Mouse (Mus musculus): Measurements from ENCODE around the gene Gm44579. TPM values are rescaled to one million over a fixed set of nuclear protein-coding genes. Genes with fewer than 3 reads are reported as not detected.
A peak's percentile ranks its signal among the peaks of the same experiment; 100 is the strongest.

The Gm44579 gene
- polyA plus RNA-seq (2016; fragmentation: Nextera tagmentation; extraction: Ambion mirVana), result not detected in 2 replicates

DNA sequence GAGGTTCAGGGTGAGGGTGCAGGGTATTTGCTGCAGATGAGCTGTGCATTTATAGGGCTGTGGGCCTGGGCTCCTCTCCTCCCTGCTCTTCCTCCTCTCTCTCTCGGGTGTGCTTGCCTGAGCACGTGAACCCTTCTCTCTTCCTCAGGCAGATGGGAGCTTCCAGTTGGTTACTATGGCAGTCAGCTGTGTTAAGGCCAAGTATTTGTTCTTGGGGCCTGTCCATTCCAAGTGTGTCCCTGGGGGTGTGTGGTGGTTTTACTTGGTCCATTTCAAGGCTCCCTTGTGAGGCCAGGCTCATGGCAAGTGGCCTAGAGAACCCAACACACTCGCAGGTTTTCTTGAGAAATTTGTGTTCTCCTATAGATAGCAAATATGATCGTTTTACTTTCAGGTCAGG is at the start of gene Gm44579, which contains the start of gene Olfr287:
Gm44579 (minus strand) TSS at position 101 of the 400 bp plus-strand sequence.
Olfr287 (minus strand) TSS at position 180 of the 400 bp plus-strand sequence.
- no peak within 1 kb of the TSS for H3K4me3 ChIP-seq
- H3K27ac ChIP-seq (replicated peaks), result no peak within 1 kb of the TSS
- 76% methylated on average over 4 of the region's 4 CpGs for WGBS
- DNase-seq (ENCODE audit: low spot score), result no peak
- H3K27me3 ChIP-seq (ENCODE audit: low read depth, poor library complexity, severe bottlenecking), result no peaks in the 10 kb centered on the region
- no peaks in the 10 kb centered on the region for H3K36me3 ChIP-seq
- H3K4me1 ChIP-seq, result no peaks in the 10 kb centered on the region; the same call in 1 of the 2 replicates
- H3K9me3 ChIP-seq (replicated peaks), result no peaks in the 10 kb centered on the region

DNA sequence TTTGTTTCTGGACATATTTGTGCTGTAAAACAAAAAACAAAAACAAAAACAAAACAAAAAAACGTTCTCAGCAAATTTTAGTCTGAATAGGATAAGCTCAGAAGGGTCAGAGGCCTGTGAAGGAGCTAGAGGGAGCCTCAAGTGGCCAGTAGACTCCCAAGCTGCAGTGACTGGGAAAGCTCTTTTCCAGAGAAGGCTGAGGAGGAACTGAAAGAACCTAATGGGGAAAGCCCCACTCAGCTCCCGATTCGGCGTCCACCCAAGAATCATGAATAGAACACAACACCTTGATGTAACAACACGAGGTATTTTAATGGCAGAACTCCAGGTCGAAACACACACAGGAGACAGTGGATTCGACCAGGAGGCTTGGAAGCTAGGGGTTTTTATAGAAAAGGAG is 37.0 kb upstream of the Gm44579 start:
- Histone ChIP-seq H3K9me3 (replicated peaks) (no peaks in the 10 kb centered on the region), H3K4me1 (no peaks in the 10 kb centered on the region), H3K4me3 (no peak overlapping the region), H3K36me3 (no peaks in the 10 kb centered on the region), H3K27me3 (ENCODE audit: low read depth, poor library complexity, severe bottlenecking) (no peaks in the 10 kb centered on the region), H3K27ac (replicated peaks) (no peak overlapping the region)
- WGBS, result 87% methylated on average over 7 of the region's 7 CpGs
- DNase-seq (ENCODE audit: low spot score), result no peak

DNA sequence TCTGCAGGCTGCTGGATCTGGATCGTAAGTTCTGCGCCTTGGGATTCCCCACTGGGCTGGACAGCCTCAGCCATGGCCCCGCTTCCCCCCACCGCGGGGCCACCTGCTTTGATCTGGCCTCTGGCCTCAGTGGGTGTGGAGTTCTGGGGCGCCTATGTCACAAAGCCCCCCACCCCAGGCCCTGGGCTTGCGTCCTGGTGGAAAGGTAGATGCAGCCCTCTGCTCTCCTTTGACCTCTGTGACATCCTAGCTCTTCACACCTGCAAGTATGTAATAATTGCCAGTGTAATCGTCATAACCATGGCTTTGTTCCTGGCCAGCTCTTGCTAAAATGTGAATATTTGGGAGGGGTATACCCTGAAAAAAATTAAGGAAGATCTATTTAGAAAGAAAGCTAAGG is 36.4 kb upstream of the Gm44579 start, which contains the start of gene H1fnt:
H1fnt (minus strand) TSS at position 101 of the 400 bp plus-strand sequence.
- Histone ChIP-seq H3K4me3 (no peak within 1 kb of the TSS), H3K9me3 (replicated peaks) (no peaks in the 10 kb centered on the region), H3K36me3 (no peaks in the 10 kb centered on the region), H3K27me3 (ENCODE audit: low read depth, poor library complexity, severe bottlenecking) (no peaks in the 10 kb centered on the region), H3K4me1 (no peaks in the 10 kb centered on the region), H3K27ac (replicated peaks) (no peak within 1 kb of the TSS)
- WGBS, result 86% methylated on average over 8 of the region's 8 CpGs
- DNase-seq (ENCODE audit: low spot score), result no peak

DNA sequence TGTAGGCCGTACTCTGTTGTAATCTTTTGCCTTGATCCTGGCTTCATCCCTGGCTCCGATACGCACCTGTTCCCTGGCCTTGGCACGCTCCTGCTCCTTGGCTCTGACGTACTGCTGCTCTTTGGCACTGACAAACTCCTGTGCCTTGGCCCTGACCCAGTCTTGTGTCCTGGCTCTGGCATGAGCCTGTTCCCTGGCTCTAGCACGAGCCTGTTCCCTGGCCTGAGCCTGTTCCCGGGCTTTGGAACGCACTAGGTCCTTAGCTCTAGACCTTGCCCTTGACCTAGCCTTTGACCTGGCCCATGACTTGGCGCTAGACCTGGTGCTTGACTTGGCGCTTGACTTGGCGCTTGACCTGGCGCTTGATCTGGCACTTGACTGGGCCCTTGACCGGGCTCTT is 35.5 kb upstream of the Gm44579 start:
- DNase-seq (ENCODE audit: low spot score), result no peak
- no peaks in the 10 kb centered on the region for H3K36me3 ChIP-seq
- no peaks in the 10 kb centered on the region for H3K4me1 ChIP-seq
- no peaks in the 10 kb centered on the region for H3K9me3 ChIP-seq (replicated peaks)
- WGBS, result 96% methylated on average over 13 of the region's 13 CpGs
- H3K4me3 ChIP-seq, result no peak overlapping the region
- no peak overlapping the region for H3K27ac ChIP-seq (replicated peaks)
- no peaks in the 10 kb centered on the region for H3K27me3 ChIP-seq (ENCODE audit: low read depth, poor library complexity, severe bottlenecking)

- DNase-seq (ENCODE audit: low spot score), result no peak
- H3K27ac ChIP-seq (replicated peaks), result no peak overlapping the region
- no peaks in the 10 kb centered on the region for H3K27me3 ChIP-seq (ENCODE audit: low read depth, poor library complexity, severe bottlenecking)
- H3K4me1 ChIP-seq, result no peaks in the 10 kb centered on the region
- H3K36me3 ChIP-seq, result no peaks in the 10 kb centered on the region
- H3K9me3 ChIP-seq (replicated peaks), result no peaks in the 10 kb centered on the region
- WGBS, result 88% methylated on average over 4 of the region's 4 CpGs
- no peak overlapping the region for H3K4me3 ChIP-seq
These were observed 14.7 kb upstream of the Gm44579 start for GRCm38 (mm10) chr15:98235442-98235841.

GRCm38 (mm10) chr15:98234350-98234749 is 13.6 kb upstream of the Gm44579 start, which contains the start of gene Olfr286:
TSS of gene Olfr286 (minus strand) at chr15:98234450.
- Histone ChIP-seq H3K36me3 (no peaks in the 10 kb centered on the region), H3K9me3 (replicated peaks) (no peaks in the 10 kb centered on the region), H3K27me3 (ENCODE audit: low read depth, poor library complexity, severe bottlenecking) (no peaks in the 10 kb centered on the region), H3K4me1 (no peaks in the 10 kb centered on the region), H3K4me3 (no peak within 1 kb of the TSS), H3K27ac (replicated peaks) (no peak within 1 kb of the TSS)
- WGBS, result 91% methylated on average over 4 of the region's 4 CpGs
- no peak for DNase-seq (ENCODE audit: low spot score)

DNA sequence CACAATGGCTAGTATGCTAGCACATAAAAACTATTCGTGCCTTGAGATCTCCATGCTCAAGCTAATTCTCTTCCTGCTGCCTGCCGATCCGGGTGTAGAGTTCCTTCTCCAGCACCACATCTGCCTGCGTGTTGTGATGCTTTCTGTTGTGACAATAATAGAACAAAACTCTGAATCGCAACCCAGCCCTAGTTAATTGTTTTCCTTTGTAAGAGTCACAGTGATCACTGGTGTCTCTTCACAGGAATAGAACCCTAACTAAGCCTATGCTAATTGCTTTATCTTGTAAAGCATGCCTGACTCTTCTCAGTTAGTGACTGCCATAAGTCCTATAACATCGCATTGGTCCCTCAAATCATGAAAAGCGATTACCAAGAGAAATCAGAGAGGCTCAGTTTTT is 5.3 kb upstream of the Gm44579 start:
- no peaks in the 10 kb centered on the region; the same call in 1 of the 2 replicates for H3K4me1 ChIP-seq
- no peaks in the 10 kb centered on the region for H3K27me3 ChIP-seq (ENCODE audit: low read depth, poor library complexity, severe bottlenecking)
- H3K9me3 ChIP-seq (replicated peaks), result no peaks in the 10 kb centered on the region
- DNase-seq (ENCODE audit: low spot score), result no peak
- no peak overlapping the region for H3K27ac ChIP-seq (replicated peaks)
- H3K36me3 ChIP-seq, result no peaks in the 10 kb centered on the region
- WGBS, result 69% methylated on average over 7 of the region's 7 CpGs
- H3K4me3 ChIP-seq, result no peak overlapping the region

DNA sequence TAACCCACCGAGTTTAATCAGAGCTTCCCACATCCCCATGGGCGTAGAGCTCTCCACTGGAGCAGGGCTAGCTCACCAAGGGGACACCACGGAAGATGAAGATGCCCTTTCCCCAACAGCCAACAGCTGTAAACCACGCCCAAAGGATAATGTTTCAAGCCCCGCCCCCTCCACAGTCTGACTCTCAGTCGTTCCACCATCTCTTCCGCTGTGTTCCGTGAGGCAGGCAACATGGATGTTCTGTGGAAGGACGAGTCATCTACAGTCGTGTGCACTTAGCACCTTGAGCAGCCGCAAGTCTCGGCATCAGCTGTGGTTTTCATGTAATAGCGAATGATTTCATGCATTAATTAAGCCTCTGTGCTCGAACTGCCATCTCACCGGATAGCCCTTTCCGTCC is 4.8 kb upstream of the Gm44579 start:
- Histone ChIP-seq H3K9me3 (replicated peaks) (no peaks in the 10 kb centered on the region), H3K4me1 (no peaks in the 10 kb centered on the region; the same call in 1 of the 2 replicates), H3K27me3 (ENCODE audit: low read depth, poor library complexity, severe bottlenecking) (no peaks in the 10 kb centered on the region), H3K36me3 (no peaks in the 10 kb centered on the region), H3K4me3 (peak overlapping the region; percentile 24; the same call in 1 of the 2 replicates), H3K27ac (replicated peaks) (no peak overlapping the region)
- DNase-seq (ENCODE audit: low spot score), result no peak
- WGBS, result 43% methylated on average over 16 of the region's 16 CpGs

GRCm38 (mm10) chr15:98222377-98222776 is 1.6 kb upstream of the Gm44579 start:
- Histone ChIP-seq H3K27me3 (ENCODE audit: low read depth, poor library complexity, severe bottlenecking) (no peaks in the 10 kb centered on the region), H3K4me3 (no peak overlapping the region), H3K4me1 (no peaks in the 10 kb centered on the region; the same call in 1 of the 2 replicates), H3K36me3 (no peaks in the 10 kb centered on the region), H3K9me3 (replicated peaks) (no peaks in the 10 kb centered on the region), H3K27ac (replicated peaks) (no peak overlapping the region)
- no peak for DNase-seq (ENCODE audit: low spot score)

DNA sequence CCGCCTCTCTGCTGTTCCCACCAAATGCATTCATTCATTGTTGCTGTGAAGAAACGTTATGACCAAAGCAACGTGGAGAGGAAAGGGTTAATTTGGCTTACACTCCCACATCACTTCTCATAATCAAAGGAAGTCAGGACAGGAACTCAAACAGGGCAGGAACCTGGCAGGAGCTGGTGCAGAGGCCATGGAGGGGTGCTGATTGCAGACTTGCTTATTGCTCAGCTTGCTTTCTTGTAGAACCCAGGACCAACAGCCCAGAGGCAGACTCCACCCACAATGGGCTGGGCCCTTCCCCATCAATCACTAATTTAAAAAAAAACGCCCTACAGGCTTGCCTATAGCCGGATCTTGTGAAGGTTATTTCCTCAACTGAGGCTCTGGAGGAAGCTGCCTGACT is 6.6 kb downstream of the Gm44579 start:
- Histone ChIP-seq H3K36me3 (no peaks in the 10 kb centered on the region), H3K9me3 (replicated peaks) (no peaks in the 10 kb centered on the region), H3K27me3 (ENCODE audit: low read depth, poor library complexity, severe bottlenecking) (no peaks in the 10 kb centered on the region), H3K4me3 (no peak overlapping the region), H3K4me1 (no peaks in the 10 kb centered on the region), H3K27ac (replicated peaks) (no peak overlapping the region)
- no peak for DNase-seq (ENCODE audit: low spot score)
- 80% methylated on average over 5 of the region's 5 CpGs for WGBS

GRCm38 (mm10) chr15:98213336-98213870 is 7.4 kb downstream of the Gm44579 start:
- no peak for DNase-seq (ENCODE audit: low spot score)
- H3K4me1 ChIP-seq, result no peaks in the 10 kb centered on the region
- whole genome bisulfite sequencing, result 80% methylated on average over 5 of the region's 5 CpGs

GRCm38 (mm10) chr15:98209676-98210075 is 11.1 kb downstream of the Gm44579 start:
- Histone ChIP-seq H3K36me3 (no peaks in the 10 kb centered on the region), H3K4me3 (no peak overlapping the region), H3K9me3 (replicated peaks) (no peaks in the 10 kb centered on the region), H3K27ac (replicated peaks) (no peak overlapping the region), H3K27me3 (ENCODE audit: low read depth, poor library complexity, severe bottlenecking) (no peaks in the 10 kb centered on the region), H3K4me1 (no peaks in the 10 kb centered on the region)
- DNase-seq (ENCODE audit: low spot score), result no peak
- 80% methylated on average over 7 of the region's 7 CpGs for WGBS

More at GRCm38 (mm10) chr15:98213336-98213870, 7.4 kb downstream of the Gm44579 start:
- Histone ChIP-seq H3K27me3 (ENCODE audit: low read depth, poor library complexity, severe bottlenecking) (no peaks in the 10 kb centered on the region), H3K36me3 (no peaks in the 10 kb centered on the region), H3K4me3 (no peak overlapping the region), H3K27ac (replicated peaks) (no peak overlapping the region), H3K9me3 (replicated peaks) (no peaks in the 10 kb centered on the region)

DNA sequence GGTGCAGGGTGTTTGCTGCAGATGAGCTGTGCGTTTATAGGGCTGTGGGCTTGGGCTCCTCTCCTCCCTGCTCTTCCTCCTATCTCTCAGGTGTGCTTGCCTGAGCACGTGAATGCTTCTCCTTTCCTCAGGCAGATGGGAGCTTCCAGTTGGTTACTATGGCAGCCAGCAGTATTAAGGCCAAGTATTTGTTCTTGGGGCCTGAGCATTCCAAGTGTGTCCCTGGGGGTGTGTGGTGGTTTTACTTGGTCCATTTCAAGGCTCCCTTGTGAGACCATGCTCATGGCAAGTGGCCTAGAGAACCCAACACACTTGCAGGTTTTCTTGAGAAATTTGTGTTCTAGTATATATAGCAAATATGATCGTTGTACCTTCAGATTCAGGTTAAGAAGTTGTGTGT is 25.3 kb downstream of the Gm44579 start, which contains the start of gene Olfr288:
Olfr288 (minus strand) TSS at position 101 of the 400 bp plus-strand sequence.
- H3K9me3 ChIP-seq (replicated peaks), result no peaks in the 10 kb centered on the region

More for the DNA sequence above, 25.3 kb downstream of the Gm44579 start, which contains the start of gene Olfr288:
- no peak for DNase-seq (ENCODE audit: low spot score)
- H3K27ac ChIP-seq (replicated peaks), result no peak within 1 kb of the TSS
- no peaks in the 10 kb centered on the region for H3K36me3 ChIP-seq
- no peaks in the 10 kb centered on the region for H3K27me3 ChIP-seq (ENCODE audit: low read depth, poor library complexity, severe bottlenecking)
- no peaks in the 10 kb centered on the region for H3K4me1 ChIP-seq
- 77% methylated on average over 3 of the region's 3 CpGs for WGBS
- H3K4me3 ChIP-seq, result no peak within 1 kb of the TSS
